Mouse (Mus musculus): ENCODE data around the gene Arl8a. TPM values are rescaled to one million over a fixed set of nuclear protein-coding genes. Genes with fewer than 3 reads are reported as not detected.
"Not testable (repeated sequence)": the region's sequence is repeated elsewhere in the genome, so short reads cannot be mapped to it uniquely, and the experiment has no call there.

The Arl8a gene
- total RNA-seq, 2 experiments from 2014 or later, result 15.6 to 16.9 TPM

DNA sequence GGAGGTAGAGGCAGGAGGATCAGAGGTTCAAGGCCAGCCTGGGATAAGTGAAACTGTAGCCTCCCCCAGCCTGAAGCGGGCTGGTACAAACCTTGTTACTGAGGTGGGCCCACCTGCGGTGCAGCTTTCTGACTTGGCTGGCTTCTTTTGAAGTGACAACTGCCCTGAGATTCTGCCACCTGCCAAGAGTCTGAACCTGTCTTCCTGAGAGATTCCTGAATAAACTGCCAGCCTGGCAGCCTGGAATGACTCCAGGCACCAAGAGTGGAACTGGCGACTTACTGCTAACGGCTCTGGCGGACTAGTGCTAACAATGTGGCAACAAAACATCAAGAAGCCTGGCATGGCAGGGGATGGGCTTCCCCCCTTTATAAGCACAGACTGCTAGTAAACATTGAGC is 47.7 kb downstream of the Arl8a start:
- intact Hi-C loops (cut with DNase I); DNase-seq: not testable (repeated sequence)

DNA sequence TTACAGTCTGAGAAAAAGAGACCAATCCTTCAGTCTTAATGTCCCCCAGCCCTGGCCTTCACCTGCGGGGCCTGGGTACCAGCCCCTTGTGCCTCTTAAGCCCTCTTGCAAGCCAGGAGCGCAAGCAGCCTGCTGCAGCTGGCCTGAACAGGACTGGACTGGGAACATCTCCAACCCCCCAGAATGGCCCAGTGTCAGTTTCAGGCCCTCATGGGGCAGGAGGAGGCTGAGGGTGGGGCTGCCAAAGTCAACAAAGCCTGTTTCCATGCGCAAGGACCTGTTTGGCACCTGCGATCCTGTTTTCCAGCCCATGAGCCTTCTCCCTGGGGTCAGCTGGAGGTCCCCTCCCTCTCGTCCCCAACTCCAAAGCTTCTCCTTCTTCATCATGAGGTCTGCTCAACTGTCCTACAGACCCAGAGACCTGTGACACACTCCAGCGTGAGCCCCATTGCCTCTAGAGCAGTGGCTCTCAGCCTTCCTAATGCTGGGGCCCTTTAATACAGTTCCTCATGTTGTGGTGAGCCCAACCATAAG is 49.4 kb downstream of the Arl8a start:
- peak; percentile 56 to 63 for DNase-seq
- intact Hi-C loops (cut with DNase I), result no loop called here

DNA sequence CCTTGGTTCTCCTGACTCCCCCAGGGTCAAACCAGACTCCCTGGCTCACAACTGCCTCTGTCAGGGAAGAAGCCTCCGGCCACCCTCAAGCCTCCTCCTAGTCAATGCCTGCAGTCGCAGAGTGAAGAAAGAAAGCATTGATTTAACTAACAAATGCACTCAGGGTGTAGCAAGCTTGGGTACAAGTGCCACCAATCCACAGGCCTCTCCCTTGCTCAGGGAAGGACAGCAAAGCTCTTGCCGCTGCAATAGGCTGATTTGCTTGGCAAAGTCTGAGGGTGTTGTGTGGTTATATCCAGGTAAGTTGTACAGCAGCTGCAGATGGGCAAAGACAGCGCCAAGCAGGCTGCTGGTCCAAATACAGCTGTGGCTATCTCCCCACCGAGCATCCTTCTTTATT is 51.8 kb downstream of the Arl8a start:
- no peak for DNase-seq
- intact Hi-C loops (cut with DNase I), result no loop called here

DNA sequence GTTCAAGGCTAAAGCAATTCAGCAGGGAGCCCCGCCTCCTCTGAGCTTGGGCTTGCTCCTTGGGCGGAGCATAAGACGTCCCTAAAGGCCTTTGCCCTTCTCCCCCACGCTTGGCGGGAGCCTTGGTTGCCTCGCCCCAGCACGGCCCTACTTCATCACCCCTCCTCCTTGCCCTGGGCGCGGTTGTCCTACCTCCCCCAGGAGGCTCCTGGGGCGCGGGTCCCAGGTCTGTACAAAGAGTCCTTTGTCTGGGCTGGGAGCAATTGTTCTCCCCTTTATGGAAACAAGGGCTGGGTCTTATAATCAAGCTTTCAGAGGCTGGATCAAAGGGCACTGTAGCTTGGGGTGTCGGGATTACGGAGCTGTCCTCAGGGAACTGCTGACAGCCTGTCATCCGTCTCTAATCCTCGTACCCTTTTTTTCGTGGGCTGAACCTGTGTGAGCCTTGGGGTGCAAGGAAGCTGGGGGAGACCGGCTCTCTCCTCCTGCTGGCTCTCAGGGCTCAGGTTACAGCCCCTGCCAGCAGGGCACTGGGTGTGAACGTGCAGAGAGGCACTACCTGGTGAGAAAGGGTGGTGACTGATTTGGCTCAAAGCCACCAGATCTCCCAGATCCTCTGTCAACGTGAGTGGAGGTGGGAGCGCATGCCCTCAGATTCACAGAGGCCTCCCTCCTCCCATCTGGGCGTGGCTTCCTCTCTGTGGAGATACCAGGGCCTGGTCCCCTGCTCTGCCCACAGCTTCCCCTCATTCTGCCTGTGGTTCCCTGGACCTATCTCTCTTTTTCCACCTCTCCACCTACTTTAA is 52.6 kb downstream of the Arl8a start:
- intact Hi-C loops (cut with DNase I), result no loop called here
- DNase-seq, result no peak

DNA sequence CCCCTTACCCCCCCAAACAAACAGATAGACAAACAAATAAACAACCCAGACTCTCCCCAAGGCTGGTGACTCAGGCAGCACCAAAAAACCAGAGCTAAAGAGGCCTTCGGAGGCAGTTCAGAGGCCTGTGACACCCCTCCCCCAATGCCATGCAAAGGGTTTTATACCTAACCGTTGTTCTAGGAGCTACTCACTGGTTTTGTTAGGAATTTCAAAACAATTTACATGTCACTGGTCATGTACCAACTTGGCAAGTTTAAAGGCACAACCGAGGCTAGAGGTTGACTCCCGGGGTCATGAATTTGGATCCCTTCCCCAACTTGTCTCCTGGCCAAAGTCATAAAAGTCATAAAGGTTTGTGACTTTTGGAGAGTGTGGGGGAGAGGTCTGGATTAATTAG is 53.8 kb downstream of the Arl8a start:
- no peak for DNase-seq
- intact Hi-C loops (cut with DNase I), result no loop called here

DNA sequence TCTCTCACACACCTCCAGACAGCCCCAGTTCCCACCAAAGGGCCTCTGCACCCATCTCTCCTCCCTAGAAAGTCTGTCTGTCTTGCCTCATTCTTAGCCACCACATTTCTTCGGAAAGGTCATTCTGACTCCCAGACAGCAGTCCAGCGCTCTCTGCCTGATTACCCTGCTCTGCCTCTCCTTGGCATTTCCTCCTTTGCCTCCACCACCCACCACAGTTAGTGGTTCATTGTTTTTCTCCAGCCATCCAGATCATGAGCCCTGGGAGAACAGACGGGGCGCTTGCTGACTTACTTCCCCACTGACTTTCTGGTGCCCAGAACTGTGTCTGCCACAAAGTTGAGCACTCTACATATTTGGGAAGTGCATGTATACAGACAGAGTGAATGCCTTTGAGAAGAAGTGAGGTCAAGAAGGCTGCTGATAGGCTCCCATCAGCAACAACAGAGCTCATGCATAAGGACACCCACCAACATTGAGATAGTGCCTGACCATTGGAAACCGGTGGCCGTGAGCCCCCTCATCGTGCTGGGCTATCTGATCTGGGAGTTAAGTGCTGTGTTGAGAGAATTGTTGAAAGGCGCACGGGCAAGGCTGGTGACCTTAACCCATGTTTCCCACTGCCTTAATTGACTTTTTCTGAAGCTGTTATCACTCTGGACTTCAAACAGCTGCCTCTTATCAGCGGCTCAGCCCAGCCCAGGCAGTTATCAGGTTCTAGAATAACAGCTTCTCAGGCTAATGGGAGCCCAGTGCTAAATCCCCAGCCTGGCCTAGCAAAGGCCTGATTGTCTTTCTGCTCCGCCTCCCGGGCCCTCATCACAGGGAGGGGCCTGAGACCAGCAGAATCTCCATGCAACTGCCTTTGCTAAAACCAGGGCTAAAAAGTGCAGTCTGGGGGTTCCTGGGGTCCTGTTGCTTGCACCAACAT is 57.8 kb downstream of the Arl8a start:
- intact Hi-C loops (cut with DNase I), result no loop called here
- DNase-seq, result no peak

DNA sequence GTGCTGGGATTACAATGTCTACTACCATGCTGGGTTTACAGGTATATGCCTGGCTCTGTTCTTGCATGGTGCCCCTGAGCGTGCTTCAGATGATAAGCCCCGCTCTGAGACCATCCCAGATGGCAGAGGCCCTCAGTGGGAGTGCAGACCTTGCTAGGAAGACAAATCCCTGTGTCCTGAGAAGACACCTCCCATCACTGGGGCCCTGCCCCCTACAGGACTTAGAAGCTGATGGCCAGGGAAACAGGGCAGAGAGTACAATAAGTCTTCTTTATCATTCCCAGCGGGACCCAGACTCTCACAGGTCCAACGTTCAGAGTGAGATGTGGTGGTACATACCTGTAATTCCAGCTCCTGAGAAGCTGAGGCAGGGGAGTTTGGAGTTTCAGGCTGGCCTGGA is 58.6 kb downstream of the Arl8a start:
- no peak for DNase-seq
- intact Hi-C loops (cut with DNase I), result no loop called here

Other genes with a start within 250 kb of the Arl8a start
- gene Ppp1r12b, start 190.9 kb upstream of the Arl8a start, total RNA-seq (2021), result 100 to 1,000 TPM; 170 to 182 TPM
- 1 to 10 TPM; 6.5 to 9.5 TPM for gene Ube2t, start 184.3 kb upstream of the Arl8a start, total RNA-seq (2021)
- under 1 TPM; 0.39 to 0.51 TPM for gene Lgr6, start 41.5 kb upstream of the Arl8a start, total RNA-seq (2021)
- gene Ptpn7, start 14.1 kb upstream of the Arl8a start, total RNA-seq (2021), result under 1 TPM; 0.27 to 0.56 TPM
- gene Gpr37l1, start 20.9 kb downstream of the Arl8a start, total RNA-seq (2021), result under 1 TPM; 0.26 to 0.42 TPM
- gene Elf3, start 111.7 kb downstream of the Arl8a start, total RNA-seq (2021), result not detected
- gene Rnpep, start 137.3 kb downstream of the Arl8a start, total RNA-seq (2021), result 10 to 100 TPM; 11.1 to 11.3 TPM
- gene Timm17a, start 167.0 kb downstream of the Arl8a start, total RNA-seq (2021), result 100 to 1,000 TPM; 270 to 308 TPM
- 1 to 10 TPM; 2.4 to 4.6 TPM for gene Lmod1, start 178.0 kb downstream of the Arl8a start, total RNA-seq (2021)
- gene Shisa4, start 228.4 kb downstream of the Arl8a start, total RNA-seq (2021), result 100 to 1,000 TPM; 198 to 200 TPM